Mouse (Mus musculus) kidney, adult 2 months (tissue): ENCODE measurements around the gene Zfp989. TPM values are rescaled to one million over a fixed set of nuclear protein-coding genes. Genes with fewer than 3 reads are reported as not detected.
"Not testable (repeated sequence)": the region's sequence is repeated elsewhere in the genome, so short reads cannot be mapped to it uniquely, and the experiment has no call there.

Experiments used
- DNase-seq: peaks from one replicate; pipeline ENCODE4 v3.0.0; 2021
- H3K27ac ChIP-seq: fragments of 200-500 bp; 2 replicates; pipeline ENCODE4 v1.5.1; 2012; ENCODE audit warnings: low read depth, low read length, control low read depth, inconsistent platforms; ENCODE audit not compliant: insufficient read depth
- H3K27me3 ChIP-seq: fragments of 200-500 bp; replicated peaks from 2 replicates; pipeline ENCODE4 v1.6.1; 2012; ENCODE audit warnings: mild to moderate bottlenecking, moderate library complexity, low read length, inconsistent platforms; ENCODE audit not compliant: control insufficient read depth, insufficient read depth
- H3K36me3 ChIP-seq: fragments of 200-500 bp; 2 replicates; pipeline ENCODE4 v1.6.1; 2012; ENCODE audit warnings: mild to moderate bottlenecking, moderate library complexity, low read length, inconsistent platforms; ENCODE audit not compliant: control insufficient read depth, insufficient read depth
- H3K4me1 ChIP-seq: fragments of 200-500 bp; 2 replicates; pipeline ENCODE4 v1.6.1; 2011; ENCODE audit warnings: low read length; ENCODE audit not compliant: control insufficient read depth, insufficient read depth
- H3K4me3 ChIP-seq: fragments of 200-500 bp; 2 replicates; pipeline ENCODE4 v1.5.1; 2011; ENCODE audit warnings: mild to moderate bottlenecking, low read depth, low read length, control low read depth; ENCODE audit not compliant: insufficient read depth
- CTCF ChIP-seq: fragments of 200-500 bp; conservative IDR thresholded peaks from 2 replicates; pipeline ENCODE4 v1.5.1; 2011; ENCODE audit warnings: low read depth, mild to moderate bottlenecking, control low read depth, low read length, moderate library complexity, mixed read lengths; ENCODE audit not compliant: insufficient read depth, insufficient read length
- POLR2A ChIP-seq: fragments of 200-500 bp; IDR thresholded peaks from one replicate; pipeline ENCODE4 v1.6.1; 2011; ENCODE audit warnings: low read depth, low read length, control low read depth
- WGBS: fragments of 180-500 bp; shearing (Covaris S2); methylation state at CpG from one replicate; pipeline ENCODE4 v1.1.7; 2018; 5-methylcytosine and 5-hydroxymethylcytosine counted together
- polyA plus RNA-seq: library from polyadenylated mRNA; depleted of rRNA; stranded (reverse); fragments of >200 nt; gene quantifications from 2 replicates; pipeline ENCODE4 v1.2.3, GENCODE M21; 2012; rRNA removed

Gene Zfp989
- polyA plus RNA-seq = not detected in 2 replicates

DNA sequence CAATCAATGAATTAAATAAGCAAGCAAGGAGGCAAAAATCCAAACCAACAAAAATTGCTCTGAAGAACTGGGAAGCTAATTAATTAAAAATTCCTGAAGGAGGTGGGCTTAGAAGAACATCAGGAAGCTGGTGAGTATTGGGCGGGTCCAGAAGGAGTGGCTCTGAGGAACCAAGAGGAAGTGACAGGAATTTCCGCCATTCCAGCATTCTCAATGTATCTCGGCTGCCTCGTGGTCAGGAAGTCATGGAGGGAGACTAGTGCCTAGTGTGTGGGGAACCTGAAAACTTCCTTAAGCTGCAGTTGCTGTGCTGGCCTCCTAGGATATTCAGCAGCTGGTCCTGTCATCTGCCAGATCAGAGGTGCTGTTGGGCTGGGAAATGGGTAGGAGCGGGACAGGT lies at the start of gene Zfp989:
Zfp989 (plus strand) TSS at position 220 of the 400 bp plus-strand sequence.
- not testable (repeated sequence) for H3K4me1 ChIP-seq, H3K4me3 ChIP-seq, H3K27ac ChIP-seq, DNase-seq, H3K36me3 ChIP-seq, H3K27me3 ChIP-seq
- 84% methylated on average over 5 of the region's 5 CpGs for WGBS

DNA sequence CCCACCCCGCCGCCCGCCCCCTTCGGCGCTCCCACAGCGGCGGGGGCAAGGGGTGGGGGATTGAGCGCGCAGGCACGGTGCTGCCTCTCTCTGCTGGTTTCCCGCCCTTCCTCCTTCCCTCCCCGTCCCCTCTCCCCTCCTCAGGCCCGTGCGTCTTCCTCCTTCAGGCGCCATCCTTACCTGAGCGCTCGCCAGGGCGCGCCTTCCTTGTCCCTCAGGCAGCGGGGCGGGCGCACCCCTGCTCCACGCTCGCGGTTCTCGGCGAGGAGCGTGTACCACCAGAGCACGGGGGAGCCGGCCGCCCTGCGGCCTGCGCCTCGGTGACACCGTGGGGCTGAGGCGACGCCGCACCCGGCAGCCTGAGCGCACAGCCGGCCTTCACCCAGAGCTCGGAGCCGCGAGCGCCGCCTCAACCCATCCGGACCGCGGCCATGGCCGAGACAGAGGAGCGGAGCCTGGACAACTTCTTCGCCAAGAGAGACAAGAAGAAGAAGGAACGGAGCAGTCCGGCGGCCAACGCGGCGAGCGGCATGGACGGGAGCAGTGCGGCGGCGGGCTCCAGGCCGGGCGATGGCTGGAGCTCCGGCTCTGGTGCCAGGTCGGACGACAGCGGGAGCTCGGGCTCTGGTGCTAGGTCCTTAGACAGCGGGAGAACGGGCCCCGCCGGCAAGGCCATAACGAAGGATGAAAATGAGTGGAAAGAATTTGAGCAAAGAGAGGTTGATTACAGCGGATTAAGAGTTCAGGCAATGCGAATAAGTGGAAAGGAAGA lies 39.3 kb upstream of the Zfp989 start:
- no peaks in the 10 kb centered on the region for H3K27me3 ChIP-seq
- H3K27ac ChIP-seq = no peak overlapping the region
- no peak overlapping the region for H3K4me3 ChIP-seq
- WGBS = 7% methylated on average over 75 of the region's 77 CpGs
- H3K4me1 ChIP-seq = no peaks in the 10 kb centered on the region
- no peak for DNase-seq
- no peaks in the 10 kb centered on the region for H3K36me3 ChIP-seq
- TF ChIP-seq POLR2A (no peak), CTCF (no peak)

DNA sequence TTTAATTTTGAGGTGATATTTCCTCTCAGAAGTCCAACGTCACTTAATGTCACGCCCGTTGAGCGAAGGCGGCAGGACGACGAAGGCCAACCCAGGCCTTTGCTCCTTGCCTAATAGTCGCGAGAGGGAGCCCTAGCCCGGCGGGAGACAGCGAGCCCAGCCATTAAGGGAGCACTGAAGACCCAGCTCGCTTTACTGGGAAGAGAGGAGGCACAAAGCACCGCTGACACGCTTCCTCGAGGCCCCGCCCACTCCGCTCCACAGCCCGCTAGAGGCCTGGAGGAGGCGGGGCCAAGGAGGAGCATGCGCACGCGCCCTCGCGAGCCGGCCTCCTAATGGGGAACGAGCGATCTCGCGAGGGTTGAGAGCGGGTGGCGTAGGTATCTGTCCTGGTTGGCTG lies 30.1 kb upstream of the Zfp989 start:
- WGBS = 65% methylated on average over 32 of the region's 32 CpGs
- not testable (repeated sequence) for H3K36me3 ChIP-seq

DNA sequence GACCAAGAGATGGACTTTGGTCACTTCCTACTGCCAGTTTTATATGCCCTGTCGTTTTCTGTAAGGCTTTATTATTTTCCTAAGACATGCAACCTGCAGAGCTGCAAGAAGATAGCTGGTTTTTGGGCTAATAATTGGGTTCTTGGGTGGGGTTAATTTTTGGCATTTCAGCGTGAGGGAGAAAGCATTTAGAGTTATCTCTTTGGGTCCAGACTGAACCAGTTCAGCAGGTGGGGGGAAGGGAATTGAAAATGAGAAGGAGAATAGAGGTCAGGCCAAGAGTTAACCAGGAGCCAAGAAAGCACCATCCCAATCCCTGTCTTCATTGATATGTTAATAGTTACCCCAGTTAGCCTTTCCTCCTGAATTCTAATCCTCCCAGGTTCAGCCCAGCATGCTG lies 4.8 kb downstream of the Zfp989 start:
- not testable (repeated sequence) for H3K27ac ChIP-seq, H3K36me3 ChIP-seq, H3K27me3 ChIP-seq, H3K4me1 ChIP-seq, H3K4me3 ChIP-seq, DNase-seq
- 13% methylated on average over 2 of the region's 2 CpGs for WGBS

More for the DNA sequence above, 30.1 kb upstream of the Zfp989 start:
- H3K27ac ChIP-seq, DNase-seq, H3K4me1 ChIP-seq, H3K27me3 ChIP-seq, H3K4me3 ChIP-seq: not testable (repeated sequence)

DNA sequence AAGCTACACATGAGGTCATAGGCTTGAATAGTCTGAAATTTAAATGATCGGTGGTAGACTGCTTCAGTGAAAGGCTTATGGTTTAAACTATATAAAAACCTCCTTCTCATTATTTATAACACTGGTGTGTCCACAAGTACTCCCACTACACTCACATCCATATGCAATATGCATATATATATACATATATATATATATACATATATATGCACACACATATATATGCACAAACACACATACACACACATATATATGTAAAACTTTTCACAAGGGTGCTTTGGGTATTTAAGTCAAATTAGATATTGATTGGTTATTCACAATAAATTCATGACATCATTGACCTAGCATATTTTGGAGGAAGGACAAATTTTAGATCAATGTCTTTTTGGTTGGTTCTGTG lies 46.6 kb downstream of the Zfp989 start:
- DNase-seq, H3K36me3 ChIP-seq, H3K4me1 ChIP-seq, H3K27me3 ChIP-seq, H3K4me3 ChIP-seq, H3K27ac ChIP-seq: not testable (repeated sequence)
- WGBS = no CpG with 5 or more reads among the region's 1 CpGs

DNA sequence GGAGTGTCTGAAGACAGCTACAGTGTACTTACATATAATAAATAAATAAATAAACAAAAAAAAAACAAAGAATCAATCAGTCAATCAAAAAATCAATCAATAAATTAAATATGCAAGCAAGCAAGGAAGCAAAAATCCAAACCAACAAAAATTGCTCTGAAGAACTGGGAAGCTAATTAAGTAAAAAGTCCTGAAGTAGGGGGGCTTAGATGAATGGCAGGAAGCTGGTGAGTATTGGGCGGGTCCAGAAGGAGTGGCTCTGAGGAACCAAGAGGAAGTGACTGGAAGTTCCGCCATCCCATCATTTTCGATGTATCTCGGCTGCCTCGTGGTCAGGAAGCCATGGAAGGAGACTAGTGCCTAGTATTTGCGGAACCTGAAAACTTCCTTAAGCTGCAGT lies 49.8 kb downstream of the Zfp989 start, which contains the start of gene Rex2:
Rex2 (plus strand) TSS at position 301 of the 400 bp plus-strand sequence.
- H3K27ac ChIP-seq, DNase-seq, H3K27me3 ChIP-seq, H3K4me3 ChIP-seq, H3K4me1 ChIP-seq, H3K36me3 ChIP-seq: not testable (repeated sequence)
- WGBS = no CpG with 5 or more reads among the region's 6 CpGs

DNA sequence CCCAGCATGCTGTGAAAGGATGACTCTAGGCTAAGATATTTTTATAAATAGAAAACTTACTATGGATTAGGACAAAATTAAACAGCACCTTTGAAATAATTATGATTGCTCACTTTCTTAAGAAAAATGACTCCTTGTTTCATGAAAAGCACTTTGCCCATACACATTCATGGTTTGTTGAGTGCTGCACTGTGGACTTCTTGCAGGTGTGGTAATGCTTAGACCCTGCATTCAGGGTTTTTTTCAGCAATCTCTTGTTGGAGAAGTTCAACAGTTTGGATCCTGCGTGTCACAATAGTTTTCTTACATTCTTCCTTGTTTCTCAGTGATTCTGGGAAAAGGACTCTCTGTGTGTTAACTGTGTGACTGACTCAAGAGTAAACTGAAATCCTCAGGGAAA lies 54.6 kb downstream of the Zfp989 start:
- WGBS = 59% methylated on average over 1 of the region's 1 CpGs
- H3K4me1 ChIP-seq, H3K4me3 ChIP-seq, DNase-seq, H3K27ac ChIP-seq, H3K27me3 ChIP-seq, H3K36me3 ChIP-seq: not testable (repeated sequence)

DNA sequence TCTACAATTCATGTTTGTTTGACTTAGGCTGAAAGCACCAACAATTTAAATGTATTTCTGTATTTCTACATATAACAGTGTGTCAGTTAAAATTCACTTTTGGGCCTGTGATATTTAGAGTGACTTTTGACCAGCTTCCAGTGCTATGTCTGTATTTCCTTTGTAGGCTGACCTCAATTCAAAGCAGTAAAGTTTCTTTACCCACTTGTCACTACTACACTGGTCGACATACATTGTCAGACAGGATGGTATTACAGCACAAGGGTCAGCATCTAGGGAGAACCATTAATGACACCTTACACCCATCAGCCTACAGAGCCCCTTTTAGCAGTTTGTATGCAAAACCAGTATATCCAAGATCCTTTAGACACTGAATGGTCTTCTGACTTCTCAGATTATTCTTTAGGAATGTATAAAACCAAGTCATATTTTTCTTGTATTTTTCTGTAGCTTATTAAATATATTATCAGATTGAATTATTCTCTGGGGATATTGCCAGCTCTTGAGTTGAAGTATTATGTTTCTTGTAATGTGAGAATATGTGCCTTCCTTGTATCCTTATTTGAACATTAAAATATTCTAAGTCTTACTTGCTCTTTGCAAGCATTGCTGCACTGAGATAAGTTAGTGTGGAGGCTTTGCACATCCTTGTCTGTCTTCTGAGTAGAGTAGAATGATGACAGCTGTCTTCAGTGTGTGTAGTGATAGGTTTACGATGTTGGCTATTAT lies 59.7 kb downstream of the Zfp989 start:
- not testable (repeated sequence) for H3K27me3 ChIP-seq, H3K27ac ChIP-seq, H3K4me3 ChIP-seq, DNase-seq, H3K36me3 ChIP-seq, H3K4me1 ChIP-seq
- 91% methylated on average over 1 of the region's 2 CpGs for WGBS

Other genes starting within 250 kb of the Zfp989 start
- 0.11 TPM in 1 of 2 replicates, not detected in the other for gene Gm21411, start 62.4 kb upstream of the Zfp989 start, polyA plus RNA-seq
- 0.03 and 0.09 TPM in 2 replicates for gene Rex2, start 49.9 kb downstream of the Zfp989 start, polyA plus RNA-seq
- 0.05 TPM in 2 replicates for gene Zfp991, start 160.1 kb downstream of the Zfp989 start, polyA plus RNA-seq